12 mouse cellular contexts compared by ENCODE assay signal in the genomic region with DNA sequence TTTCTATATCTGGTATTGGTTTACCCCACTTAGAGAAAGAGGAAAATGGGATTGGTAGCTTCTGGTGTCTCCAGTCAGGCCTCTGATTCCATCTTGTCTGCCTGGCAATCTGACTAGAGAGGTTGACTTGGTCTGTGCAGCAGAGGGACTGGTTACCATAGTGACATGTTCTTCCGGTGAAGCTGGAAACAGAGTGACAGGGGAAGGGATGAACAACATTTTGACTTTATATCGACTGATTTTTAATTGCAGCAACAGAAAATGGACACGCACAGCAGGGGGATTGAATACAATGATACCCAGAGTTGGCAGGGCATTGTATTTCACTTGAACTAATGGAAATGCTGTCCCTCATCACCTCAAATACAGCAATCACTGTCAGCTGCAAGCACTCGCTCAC. TPM values are rescaled to one million over a fixed set of nuclear protein-coding genes. Genes with fewer than 3 reads are reported as not detected.
A peak's percentile ranks its signal among the peaks of the same experiment; 100 is the strongest.
DNase-seq lines count a peak whose midpoint lies in the region; ATAC-seq and TF ChIP-seq lines count a peak whose summit lies in the region.
"Had no signal": no experiment of that assay in that cellular context is flagged by ENCODE, and none has a peak within 500 bp of the region (broad histone marks: within the 10 kb centered on the region; RNA-seq: fewer than 3 reads in every experiment).

No protein-coding gene starts in this region.

- H3K9ac ChIP-seq in forebrain, embryonic 15.5 days (replicated peaks), result peak overlapping the region; percentile 35
- H3K9ac ChIP-seq in neural tube, embryonic 13.5 days, result peak overlapping the region; percentile 88
- H3K9ac ChIP-seq: embryonic facial prominence, embryonic 13.5 days; kidney, embryonic 15.5 days had no signal

- no peak for TF ChIP-seq CTCF in left cerebral cortex, adult 2 months (IDR thresholded peaks at IDR 0.05)

- H3K9me3 ChIP-seq in forebrain, embryonic 15.5 days, result no peaks in the 10 kb centered on the region
- no peaks in the 10 kb centered on the region for H3K9me3 ChIP-seq in neural tube, embryonic 13.5 days
- H3K9me3 ChIP-seq: embryonic facial prominence, embryonic 13.5 days; kidney, embryonic 15.5 days had no signal

- peak overlapping the region; percentile 80 for H3K4me3 ChIP-seq in left cerebral cortex, adult 2 months
- peak overlapping the region; percentile 72 for H3K4me3 ChIP-seq in forebrain, embryonic 15.5 days
- H3K4me3 ChIP-seq in neural tube, embryonic 13.5 days, result peak overlapping the region; percentile 83
- H3K4me3 ChIP-seq: embryonic facial prominence, embryonic 13.5 days; kidney, embryonic 15.5 days had no signal

- H3K36me3 ChIP-seq in forebrain, embryonic 15.5 days, result no peaks in the 10 kb centered on the region
- no peaks in the 10 kb centered on the region for H3K36me3 ChIP-seq in neural tube, embryonic 13.5 days
- H3K36me3 ChIP-seq: embryonic facial prominence, embryonic 13.5 days; kidney, embryonic 15.5 days had no signal

- intact Hi-C loops in left cerebral cortex, adult 2 months (cut with DNase I), result no loop called here
- intact Hi-C loops in left cerebral cortex, postnatal 25 days (cut with DNase I), result no loop called here

- H3K27me3 ChIP-seq in forebrain, embryonic 15.5 days, result no peaks in the 10 kb centered on the region
- H3K27me3 ChIP-seq in neural tube, embryonic 13.5 days, result no peaks in the 10 kb centered on the region

- ATAC-seq in forebrain, embryonic 15.5 days (replicated peaks), result no peak
- ATAC-seq in neural tube, embryonic 13.5 days (ENCODE audit: low read depth), result no peak

- DNase-seq in left cerebral cortex, adult 2 months (ENCODE audit: extremely low spot score in 1 of 2, low spot score in 2 of 2), result no peak
- DNase-seq in left cerebral cortex, adult 11 months (ENCODE audit: low spot score), result no peak
- peak; percentile 39 to 54 for DNase-seq in left cerebral cortex, postnatal 25 days (ENCODE audit: low spot score in 2 of 2)
- DNase-seq in gastrocnemius, postnatal 25 days, result no peak
- DNase-seq in thymus, postnatal 10 days (ENCODE audit: low spot score in 2 of 2), result no peak
- DNase-seq in kidney, adult 18-20 months, result no peak
- DNase-seq: gastrocnemius, postnatal 10 days; lung, adult 18-20 months had no signal

- H3K4me2 ChIP-seq in forebrain, embryonic 15.5 days (replicated peaks), result peak overlapping the region; percentile 81
- peak overlapping the region; percentile 83 for H3K4me2 ChIP-seq in neural tube, embryonic 13.5 days
- H3K4me2 ChIP-seq: embryonic facial prominence, embryonic 13.5 days; kidney, embryonic 15.5 days had no signal

- 38% methylated on average over 4 of the region's 4 CpGs for WGBS in forebrain, embryonic 15.5 days
- WGBS in neural tube, embryonic 13.5 days, result 16% methylated on average over 4 of the region's 4 CpGs

- no peak overlapping the region; the same call in 1 of the 2 replicates for H3K27ac ChIP-seq in left cerebral cortex, adult 2 months
- H3K27ac ChIP-seq in forebrain, embryonic 15.5 days (replicated peaks), result peak overlapping the region; percentile 59
- peak overlapping the region; percentile 20; the same call in 1 of the 2 replicates for H3K27ac ChIP-seq in neural tube, embryonic 13.5 days (replicated peaks)
- H3K27ac ChIP-seq: embryonic facial prominence, embryonic 13.5 days; kidney, embryonic 15.5 days had no signal

- peaks cover 38% of the 10 kb centered on the region for H3K4me1 ChIP-seq in forebrain, embryonic 15.5 days
- H3K4me1 ChIP-seq in neural tube, embryonic 13.5 days (replicated peaks), result peaks cover 34% of the 10 kb centered on the region

RNA-seq across cellular contexts. Expression of a gene that starts 2.1 kb away (rescaled TPM):
- total RNA-seq in left cerebral cortex, adult 2 months (2021), result 100 to 1,000 TPM; 249 to 268 TPM
- polyA plus RNA-seq in forebrain, embryonic 15.5 days (2015; fragmentation: Nextera tagmentation; extraction: Ambion mirVana), result 23.8 and 28.6 TPM in 2 replicates
- total RNA-seq in left cerebral cortex, postnatal 25 days (2021), result 100 to 1,000 TPM; 278 to 312 TPM
- polyA plus RNA-seq in neural tube, embryonic 13.5 days (2015; fragmentation: Nextera tagmentation; extraction: Ambion mirVana), result 24.7 and 26.7 TPM in 2 replicates
- 1 to 10 TPM; 3.3 to 3.4 TPM for total RNA-seq in gastrocnemius, postnatal 25 days (2021)

Comparison
In these comparisons a context has a peak if more than half of its experiments do, and no peak if none do; other contexts are left out.
1. DNase-seq: peak in left cerebral cortex, postnatal 25 days (2 of 2); none in left cerebral cortex, adult 2 months (0 of 2), left cerebral cortex, adult 11 months (single experiment), gastrocnemius, postnatal 25 days (single experiment), thymus, postnatal 10 days (0 of 2) and kidney, adult 18-20 months (single experiment).
2. RNA of a gene that starts 2.1 kb away (total RNA-seq): 278 to 312 TPM in left cerebral cortex, postnatal 25 days and 249 to 268 TPM in left cerebral cortex, adult 2 months; 3.3 to 3.4 TPM in gastrocnemius, postnatal 25 days; every median in the first group is over 10 times any median in the second.
3. Peak in every context shown above with its lines, with median percentiles within 50 percentile points of each other: H3K4me3 ChIP-seq.